Mouse (Mus musculus) myocyte (in vitro differentiated cells): ENCODE results near the gene Sidt2. TPM values are rescaled to one million over a fixed set of nuclear protein-coding genes. Genes with fewer than 3 reads are reported as not detected.

Experiments used
- H3K27me3 ChIP-seq: one replicate; pipeline ENCODE4 v1.6.1; 2011; ENCODE audit not compliant: control insufficient read depth, insufficient read depth, insufficient read length
- H3K36me3 ChIP-seq: one replicate; pipeline ENCODE4 v1.6.1; 2011; ENCODE audit not compliant: control insufficient read depth, insufficient read depth
- H3K4me2 ChIP-seq: one replicate; pipeline ENCODE4 v1.6.1; 2011; ENCODE audit warnings: low read depth, control low read depth
- H3K4me3 ChIP-seq: one replicate; pipeline ENCODE4 v1.5.1; 2011; ENCODE audit warnings: mild to moderate bottlenecking, control low read depth, moderate library complexity
- H3K79me2 ChIP-seq: one replicate; pipeline ENCODE4 v1.6.1; 2011; ENCODE audit not compliant: control insufficient read depth, insufficient read depth
- H3ac ChIP-seq: one replicate; pipeline ENCODE4 v1.6.1; 2011; ENCODE audit not compliant: control insufficient read depth, insufficient read length
- CEBPB ChIP-seq: IDR thresholded peaks from 2 replicates; pipeline ENCODE4 v1.6.1; 2011; ENCODE audit warnings: mild to moderate bottlenecking, moderate library complexity; ENCODE audit not compliant: poor library complexity, insufficient read depth, severe bottlenecking
- E2F4 ChIP-seq: IDR thresholded peaks from one replicate; pipeline ENCODE4 v1.6.1; 2011; ENCODE audit warnings: mild to moderate bottlenecking, control low read depth, moderate library complexity; ENCODE audit not compliant: insufficient read depth
- MAX ChIP-seq: IDR thresholded peaks from one replicate; pipeline ENCODE4 v1.6.1; 2011; ENCODE audit warnings: low read depth, mild to moderate bottlenecking, control low read depth
- MYOD1 ChIP-seq, 3 experiments: IDR thresholded peaks; one replicate each; pipeline ENCODE4 v1.6.1; 2011; ENCODE audit warnings: control low read depth in 2 of 3, low read depth in 2 of 3, mild to moderate bottlenecking in 2 of 3, moderate library complexity in 1 of 3; ENCODE audit not compliant: insufficient read length in 2 of 3, control insufficient read depth in 1 of 3
- MYOG ChIP-seq, 3 experiments: IDR thresholded peaks; one replicate each; pipeline ENCODE4 v1.6.1; 2011; ENCODE audit warnings: control low read depth in 2 of 3, low read depth in 2 of 3, mild to moderate bottlenecking in 2 of 3; ENCODE audit not compliant: insufficient read length in 2 of 3, control insufficient read depth in 1 of 3, insufficient read depth in 1 of 3
- POLR2A ChIP-seq: IDR thresholded peaks from one replicate; pipeline ENCODE4 v1.6.1; 2011; ENCODE audit warnings: low read depth, mild to moderate bottlenecking, control low read depth, moderate library complexity; ENCODE audit not compliant: insufficient read length
- POLR2AphosphoS2 ChIP-seq: IDR thresholded peaks from one replicate; pipeline ENCODE4 v1.6.1; 2011; ENCODE audit warnings: low read depth, control low read depth; ENCODE audit not compliant: insufficient read length
- REST ChIP-seq: IDR thresholded peaks from one replicate; pipeline ENCODE4 v1.6.1; 2011; ENCODE audit warnings: mild to moderate bottlenecking, control low read depth, moderate library complexity; ENCODE audit not compliant: insufficient read depth, insufficient read length
- SRF ChIP-seq: IDR thresholded peaks from one replicate; pipeline ENCODE4 v1.6.1; 2011; ENCODE audit warnings: low read depth; ENCODE audit not compliant: control insufficient read depth, insufficient read length
- TCF12 ChIP-seq: IDR thresholded peaks from one replicate; pipeline ENCODE4 v1.6.1; 2011; ENCODE audit warnings: mild to moderate bottlenecking, control low read depth; ENCODE audit not compliant: poor library complexity, insufficient read depth, severe bottlenecking
- TCF3 ChIP-seq: IDR thresholded peaks from one replicate; pipeline ENCODE4 v1.6.1; 2011; ENCODE audit warnings: low read depth, control low read depth; ENCODE audit not compliant: insufficient read length
- USF1 ChIP-seq: IDR thresholded peaks from one replicate; pipeline ENCODE4 v1.6.1; 2011; ENCODE audit warnings: low read depth, mild to moderate bottlenecking, control low read depth, moderate library complexity
- polyA plus RNA-seq: library from polyadenylated mRNA; unstranded; fragments of >200 nt; fragmentation: generic; extraction: Trizol; gene quantifications from one replicate; pipeline ENCODE4 v1.2.1, GENCODE M21; 2012; ENCODE audit warnings: missing spikeins

Gene Sidt2
- polyA plus RNA-seq, 1 experiment: 59.9 TPM

DNA sequence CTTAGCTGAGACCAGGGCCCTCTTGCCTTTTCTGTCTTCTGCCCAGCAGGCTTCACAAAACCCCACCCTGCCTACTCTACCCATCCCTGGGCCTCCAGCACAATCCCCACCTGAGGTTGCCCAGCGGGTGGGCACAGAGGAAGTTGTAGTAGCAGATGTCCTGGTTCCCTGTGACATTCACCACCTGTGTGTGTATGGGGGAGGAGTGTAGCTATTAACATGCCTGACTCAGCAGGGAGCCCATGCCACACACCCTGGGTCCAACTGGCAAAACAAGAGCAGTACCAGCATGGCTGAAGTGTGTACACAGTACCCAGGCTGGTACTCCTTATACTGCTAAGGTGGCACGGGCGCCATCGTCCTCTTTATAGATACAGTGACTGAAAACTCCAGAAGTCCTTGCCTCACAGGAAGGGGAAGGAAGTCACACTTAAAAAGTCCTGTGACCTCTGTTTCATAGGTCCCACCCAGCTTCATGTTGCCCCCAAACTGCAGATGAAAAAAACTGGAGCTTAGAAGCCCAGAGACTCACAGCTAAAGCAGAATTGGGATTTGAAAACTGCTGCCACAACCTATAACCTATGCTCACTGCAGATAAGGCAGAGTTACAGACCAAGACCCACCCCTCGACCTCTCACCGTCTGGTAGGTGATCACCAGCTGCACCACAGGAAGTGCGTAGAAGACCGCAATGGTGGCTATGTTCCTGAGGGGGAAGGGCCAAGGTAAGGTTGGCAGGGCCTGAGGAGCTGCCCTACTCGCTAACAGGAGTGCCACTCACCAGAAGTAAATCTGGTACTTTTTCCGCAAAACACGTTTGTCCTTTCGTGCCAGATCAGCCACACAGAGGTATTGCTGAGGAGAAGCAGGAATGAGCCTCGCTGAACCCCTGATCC lies 10.3 kb downstream of the Sidt2 start:
- Histone ChIP-seq H3K79me2 (no peaks in the 10 kb centered on the region), H3K27me3 (no peaks in the 10 kb centered on the region), H3ac (no peak overlapping the region), H3K36me3 (peaks cover 17% of the 10 kb centered on the region), H3K4me2 (no peak overlapping the region), H3K4me3 (no peak overlapping the region)
- TF ChIP-seq MAX: no peak
- no peak for TF ChIP-seq TCF12
- TF ChIP-seq POLR2AphosphoS2: no peak
- TF ChIP-seq REST: no peak
- TF ChIP-seq MYOG (IDR thresholded peaks at IDR 0.05; ENCODE audit: control insufficient read depth in 1 of 3, insufficient read depth in 1 of 3, insufficient read length in 2 of 3, low read depth in 2 of 3): no peak
- no peak for TF ChIP-seq USF1
- no peak for TF ChIP-seq MYOD1 (IDR thresholded peaks at IDR 0.05; ENCODE audit: control insufficient read depth in 1 of 3, insufficient read length in 2 of 3, low read depth in 2 of 3)
- no peak for TF ChIP-seq CEBPB
- TF ChIP-seq TCF3: no peak
- TF ChIP-seq E2F4: no peak
- TF ChIP-seq SRF: no peak
- no peak for TF ChIP-seq POLR2A

DNA sequence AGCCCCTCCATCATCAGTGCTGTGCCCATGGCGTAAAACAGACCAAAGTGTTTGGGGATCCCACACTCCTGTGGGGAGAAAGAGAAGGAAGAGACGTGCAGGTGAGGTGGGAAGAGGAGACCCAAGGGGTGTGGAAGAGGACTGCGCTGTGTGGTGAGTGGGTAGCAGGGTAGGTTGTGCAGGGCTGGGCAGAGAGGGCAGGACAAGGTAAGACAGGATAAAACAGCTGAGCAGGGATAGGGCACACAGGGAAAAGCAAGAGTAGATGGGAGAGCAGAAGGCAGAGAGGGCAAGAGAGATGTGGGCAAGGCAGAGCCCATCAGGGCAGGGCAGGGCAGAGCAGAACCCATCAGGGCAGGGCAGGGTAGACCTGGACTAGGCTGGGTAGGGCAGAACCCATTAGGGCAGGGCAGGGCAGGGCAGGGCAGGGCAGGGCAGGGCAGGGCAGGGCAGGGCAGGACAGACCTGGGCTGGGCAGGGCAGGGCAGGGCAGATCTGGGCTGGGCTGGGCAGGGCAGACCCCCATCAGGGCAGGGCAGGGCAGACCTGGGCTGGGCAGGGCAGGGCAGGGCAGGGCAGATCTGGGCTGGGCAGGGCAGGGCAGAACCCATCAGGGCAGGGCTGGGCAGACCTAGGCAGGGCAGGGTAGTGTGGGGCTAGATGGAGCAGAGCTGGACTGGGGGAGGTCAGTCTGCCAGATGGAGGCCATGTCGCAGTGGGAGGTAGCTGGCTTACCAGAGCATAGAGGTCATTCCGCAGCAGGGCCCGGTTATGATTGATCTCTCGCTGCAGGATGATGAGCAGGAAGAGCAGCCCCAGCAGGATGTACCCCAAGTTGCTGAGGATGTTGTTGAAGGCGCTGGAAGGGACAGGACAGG lies 11.2 kb downstream of the Sidt2 start:
- TF ChIP-seq TCF12 (no peak), MYOG (IDR thresholded peaks at IDR 0.05; ENCODE audit: control insufficient read depth in 1 of 3, insufficient read depth in 1 of 3, insufficient read length in 2 of 3, low read depth in 2 of 3) (no peak), CEBPB (no peak)
- no peaks in the 10 kb centered on the region for H3K79me2 ChIP-seq
- H3K4me3 ChIP-seq: no peak overlapping the region
- H3K4me2 ChIP-seq: no peak overlapping the region
- H3ac ChIP-seq: no peak overlapping the region
- peaks cover 10% of the 10 kb centered on the region for H3K36me3 ChIP-seq
- H3K27me3 ChIP-seq: no peaks in the 10 kb centered on the region

DNA sequence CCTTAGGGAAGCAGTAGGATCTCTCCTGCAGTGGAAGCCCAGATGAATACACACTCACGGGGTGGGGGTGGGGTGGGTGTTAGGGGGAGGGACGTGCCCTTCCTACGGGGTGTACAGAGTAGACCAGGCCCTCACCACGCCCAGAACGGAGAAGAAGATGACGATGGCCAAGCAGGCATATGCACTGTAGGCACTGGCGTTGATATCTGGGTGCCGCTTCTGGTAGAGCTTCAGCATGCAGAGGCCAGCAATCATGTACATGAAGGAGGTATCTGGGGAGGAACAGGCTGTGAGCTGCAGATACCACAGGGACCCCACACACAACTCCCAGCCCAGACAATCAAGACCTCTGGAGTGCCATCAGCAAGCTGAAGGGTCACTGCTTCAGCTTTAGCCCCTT lies 12.1 kb downstream of the Sidt2 start:
- no peak overlapping the region for H3K4me2 ChIP-seq
- TF ChIP-seq POLR2A: no peak
- TF ChIP-seq MYOD1 (IDR thresholded peaks at IDR 0.05; ENCODE audit: control insufficient read depth in 1 of 3, insufficient read length in 2 of 3, low read depth in 2 of 3): no peak
- TF ChIP-seq TCF12: no peak
- no peak for TF ChIP-seq SRF
- no peak for TF ChIP-seq REST
- no peak for TF ChIP-seq CEBPB
- TF ChIP-seq MYOG (IDR thresholded peaks at IDR 0.05; ENCODE audit: control insufficient read depth in 1 of 3, insufficient read depth in 1 of 3, insufficient read length in 2 of 3, low read depth in 2 of 3): no peak
- H3ac ChIP-seq: no peak overlapping the region
- no peaks in the 10 kb centered on the region for H3K79me2 ChIP-seq
- H3K4me3 ChIP-seq: no peak overlapping the region
- H3K36me3 ChIP-seq: peaks cover 10% of the 10 kb centered on the region
- H3K27me3 ChIP-seq: no peaks in the 10 kb centered on the region

DNA sequence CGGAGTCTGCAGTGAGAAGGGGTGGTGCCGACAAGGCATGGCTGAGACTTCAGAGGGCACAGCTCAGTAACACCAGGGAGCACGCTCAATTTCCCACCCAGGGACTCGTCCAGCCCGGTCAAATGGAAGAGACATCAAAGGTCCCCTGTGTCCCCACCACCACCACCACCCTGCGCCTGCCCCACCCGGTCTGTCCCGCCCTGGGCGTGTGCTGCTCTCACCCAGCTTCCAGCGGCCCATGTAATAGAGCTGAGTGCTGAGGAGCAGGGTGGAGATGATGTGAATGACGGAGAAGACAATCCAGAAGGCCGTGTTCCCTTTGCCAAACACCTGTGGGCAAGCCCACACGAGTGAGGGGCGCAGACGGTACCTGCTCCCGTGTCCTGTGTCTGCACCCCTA lies 12.6 kb downstream of the Sidt2 start:
- Histone ChIP-seq H3K79me2 (no peaks in the 10 kb centered on the region), H3K4me2 (no peak overlapping the region), H3K4me3 (no peak overlapping the region), H3K27me3 (no peaks in the 10 kb centered on the region), H3ac (no peak overlapping the region), H3K36me3 (peaks cover 10% of the 10 kb centered on the region)
- TF ChIP-seq POLR2AphosphoS2 (no peak), MYOG (IDR thresholded peaks at IDR 0.05; ENCODE audit: control insufficient read depth in 1 of 3, insufficient read depth in 1 of 3, insufficient read length in 2 of 3, low read depth in 2 of 3) (no peak), POLR2A (no peak), E2F4 (no peak), REST (no peak)

- Histone ChIP-seq H3K4me3 (no peak overlapping the region), H3K27me3 (no peaks in the 10 kb centered on the region), H3K36me3 (peaks cover 10% of the 10 kb centered on the region), H3K79me2 (no peaks in the 10 kb centered on the region), H3ac (no peak overlapping the region), H3K4me2 (no peak overlapping the region)
- no peak for TF ChIP-seq TCF3
- TF ChIP-seq MAX: no peak
- no peak for TF ChIP-seq REST
- TF ChIP-seq E2F4: no peak
- no peak for TF ChIP-seq CEBPB
- no peak for TF ChIP-seq MYOD1 (IDR thresholded peaks at IDR 0.05; ENCODE audit: control insufficient read depth in 1 of 3, insufficient read length in 2 of 3, low read depth in 2 of 3)
- TF ChIP-seq POLR2A: no peak
- no peak for TF ChIP-seq USF1
- TF ChIP-seq MYOG (IDR thresholded peaks at IDR 0.05; ENCODE audit: control insufficient read depth in 1 of 3, insufficient read depth in 1 of 3, insufficient read length in 2 of 3, low read depth in 2 of 3): no peak
These were observed 13.6 kb downstream of the Sidt2 start for GRCm38 (mm10) chr9:45941329-45941888.
